Mouse (Mus musculus): ENCODE measurements around the gene AC134908.4.

The AC134908.4 gene

DNA sequence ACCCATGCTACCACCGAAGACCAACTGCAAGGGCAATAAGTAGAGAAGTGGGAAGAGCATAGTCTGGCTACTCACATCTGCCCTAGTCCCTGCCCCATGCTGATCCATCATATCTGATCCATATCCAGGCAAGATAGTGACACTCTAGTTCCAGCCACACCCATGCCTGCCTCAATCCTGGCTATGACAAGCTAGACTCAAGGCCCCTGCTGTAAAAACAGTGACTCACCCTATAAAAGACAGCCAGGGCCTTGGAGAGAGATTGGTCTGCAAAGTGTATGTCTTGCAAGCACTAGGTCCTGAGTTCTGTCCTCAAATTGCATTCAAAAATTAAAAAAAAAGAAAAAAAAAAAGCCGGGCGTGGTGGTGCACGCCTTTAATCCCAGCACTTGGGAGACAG lies 11.0 kb upstream of the AC134908.4 start:
- DNase-seq: no peak

GRCm38 (mm10) chr17:25802825-25803517 lies 7.5 kb upstream of the AC134908.4 start:
- peak; percentile 95 for DNase-seq

DNA sequence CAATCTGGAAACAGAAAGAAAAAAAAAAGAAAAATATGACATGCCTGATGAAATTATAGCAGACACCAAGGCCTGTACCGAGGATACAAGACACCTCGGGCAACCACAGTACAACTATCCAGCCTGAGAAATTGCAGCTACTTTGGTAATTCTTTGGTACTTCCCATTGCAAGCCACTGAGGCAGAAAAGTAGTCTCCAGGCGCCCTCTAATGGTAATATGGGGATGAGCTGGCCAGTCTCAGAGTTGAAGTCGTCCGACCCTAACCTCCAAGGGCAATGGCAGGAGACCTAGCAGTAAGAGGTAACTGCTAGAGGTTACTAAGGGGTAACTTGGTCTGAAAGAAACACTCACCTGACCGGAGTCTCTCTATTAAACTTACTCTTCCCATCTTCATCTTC lies 5.6 kb upstream of the AC134908.4 start:
- DNase-seq: peak; percentile 95

DNA sequence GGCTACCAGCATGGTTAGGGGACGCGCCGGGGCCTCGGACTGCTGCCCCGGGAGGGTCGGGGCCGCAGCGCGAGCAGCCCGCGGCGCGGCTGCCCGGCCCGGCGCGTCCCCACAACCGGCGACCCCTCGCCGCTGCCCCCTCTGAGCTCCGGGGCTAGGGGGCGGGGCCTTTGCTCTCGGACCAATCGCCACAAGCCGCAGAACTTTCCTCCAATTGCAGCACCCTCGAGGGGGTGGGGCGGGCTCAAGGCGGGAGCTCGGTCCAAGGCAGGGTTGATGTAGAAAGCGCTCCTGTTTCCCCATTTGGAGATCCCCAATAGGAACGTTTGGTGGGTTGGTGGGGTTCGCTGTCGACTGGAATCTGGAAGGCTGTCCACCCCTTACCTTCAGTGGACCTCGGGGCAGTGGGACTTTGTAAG lies 1.5 kb upstream of the AC134908.4 start, which contains the start of gene Metrn:
TSS of gene Metrn (minus strand) at position 186 of the 419 bp plus-strand sequence.
- peak; percentile 100 for DNase-seq

DNA sequence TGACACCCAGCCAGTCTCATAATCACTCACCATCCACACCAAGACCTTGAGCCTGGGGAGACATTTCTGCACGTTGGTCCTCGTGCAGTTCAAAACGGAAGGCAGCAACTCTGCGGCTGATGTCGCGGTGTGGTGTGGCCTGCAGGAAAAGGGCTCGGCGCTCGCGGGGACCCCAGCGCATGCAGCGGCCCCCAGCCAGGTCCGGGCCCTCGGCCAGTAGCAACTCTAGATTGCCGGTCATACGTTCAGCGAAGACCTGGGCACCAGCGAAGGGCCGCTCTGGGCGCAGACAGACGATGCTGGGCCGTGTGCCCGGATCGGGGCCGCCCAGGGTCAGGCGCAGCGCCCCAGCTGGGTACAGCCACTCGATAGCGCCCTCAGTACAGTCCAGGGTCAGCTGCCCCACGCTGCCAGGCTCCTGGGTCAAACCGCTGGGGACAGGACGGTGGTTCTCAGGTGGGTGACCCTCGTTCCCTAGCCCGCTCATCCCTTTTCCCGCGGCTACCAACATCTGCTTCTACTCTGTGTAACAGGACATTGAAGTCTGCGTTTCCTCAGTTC lies 832 bp upstream of the AC134908.4 start:
- DNase-seq: peak; percentile 96

DNA sequence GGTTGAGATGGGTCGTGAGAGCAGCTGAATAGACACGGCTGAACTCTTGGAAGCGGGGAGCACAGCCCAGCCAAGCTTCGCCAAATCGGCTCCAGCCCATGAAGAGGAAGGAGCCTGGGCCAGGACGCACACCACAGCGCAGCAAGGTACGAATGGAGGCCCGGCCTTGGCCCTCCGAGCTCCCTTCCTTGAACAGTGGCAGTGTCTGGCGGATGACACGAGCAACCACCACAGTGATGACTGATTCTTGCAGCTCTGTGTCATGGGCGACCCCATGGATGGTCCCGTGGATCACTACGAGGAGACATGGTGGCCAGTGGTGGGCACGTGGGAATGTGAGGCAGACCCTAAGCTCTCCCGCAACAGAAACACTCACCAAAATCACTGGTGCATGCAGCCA lies 461 bp downstream of the AC134908.4 start:
- DNase-seq: peak; percentile 92

DNA sequence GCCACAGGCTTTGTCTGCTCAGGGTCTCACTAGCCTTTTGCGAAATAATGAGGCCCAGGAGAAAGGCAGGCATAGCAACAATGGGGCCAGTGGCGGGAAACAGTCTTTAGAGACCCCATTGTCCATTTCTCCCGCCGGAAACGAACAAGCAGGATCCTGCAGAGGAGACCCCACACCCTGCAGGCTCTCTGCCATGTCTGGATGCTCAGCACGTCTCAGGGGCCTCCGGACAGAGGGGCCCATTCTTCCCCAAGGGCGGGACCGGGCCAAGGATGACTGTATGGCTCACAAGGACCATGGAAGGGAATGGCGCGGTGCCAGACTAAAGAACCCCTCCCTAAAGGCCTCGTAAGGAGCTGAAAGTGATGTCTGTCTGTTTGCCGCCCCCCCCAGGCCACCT lies 1.3 kb downstream of the AC134908.4 start:
- no peak for DNase-seq

DNA sequence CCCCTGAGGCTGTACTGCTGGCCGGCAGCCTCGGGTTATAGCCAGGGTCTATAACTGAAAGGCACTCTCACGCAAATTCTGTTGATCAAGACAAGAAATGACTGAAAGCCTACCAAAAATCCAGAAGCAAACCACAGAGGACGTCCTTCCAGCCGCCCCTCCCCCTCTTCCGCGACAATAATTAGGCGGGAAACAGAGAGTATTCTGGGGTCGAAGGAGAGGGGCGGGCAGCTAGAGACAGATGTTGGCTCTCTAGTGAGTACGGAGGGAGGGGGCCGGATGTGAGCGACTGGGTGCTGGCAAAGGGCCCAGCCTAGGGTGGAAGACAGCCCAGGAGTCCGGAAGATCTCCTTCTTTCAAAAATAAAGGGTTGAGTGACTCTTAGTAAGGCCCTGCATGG lies 2.8 kb downstream of the AC134908.4 start, which contains the start of gene Fam173a:
TSS of gene Fam173a (minus strand) at position 287 of the 400 bp plus-strand sequence.
- DNase-seq: peak; percentile 99

DNA sequence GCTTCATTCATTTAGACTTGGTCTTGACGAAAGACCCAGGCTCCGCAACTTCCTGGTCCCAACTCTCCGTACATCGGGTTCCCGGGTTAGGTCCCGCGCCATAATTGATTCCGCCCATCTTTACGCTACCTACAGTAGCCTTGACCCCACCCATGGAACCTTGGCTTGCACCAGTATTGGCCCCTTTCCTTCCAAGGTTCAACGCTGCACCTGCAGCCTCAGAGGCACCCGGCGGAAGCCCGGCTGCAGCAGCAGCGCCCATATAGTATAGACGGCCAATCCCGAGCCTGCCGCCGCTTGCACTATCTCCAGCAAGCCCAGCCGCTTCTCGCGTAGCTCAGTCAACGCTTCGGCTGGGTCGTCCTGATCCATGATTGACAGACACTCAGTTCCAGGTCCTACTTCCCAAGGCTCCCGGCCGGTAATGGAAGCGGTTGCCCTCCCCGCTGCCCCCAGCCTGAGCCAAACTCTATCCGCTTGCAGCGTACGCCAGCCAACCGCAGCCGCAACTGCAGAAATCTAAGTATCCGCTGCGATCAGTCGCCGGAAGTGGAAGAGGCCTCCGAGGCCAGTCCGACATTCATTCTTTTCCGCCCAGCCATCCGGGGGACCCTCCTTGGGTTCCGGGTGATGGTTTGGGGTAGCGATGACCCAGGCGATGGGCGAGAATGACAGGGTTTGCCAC lies 3.5 kb downstream of the AC134908.4 start:
- peak; percentile 98 for DNase-seq

- DNase-seq: peak; percentile 94
Observed at GRCm38 (mm10) chr17:25791320-25791842, 4.1 kb downstream of the AC134908.4 start.

DNA sequence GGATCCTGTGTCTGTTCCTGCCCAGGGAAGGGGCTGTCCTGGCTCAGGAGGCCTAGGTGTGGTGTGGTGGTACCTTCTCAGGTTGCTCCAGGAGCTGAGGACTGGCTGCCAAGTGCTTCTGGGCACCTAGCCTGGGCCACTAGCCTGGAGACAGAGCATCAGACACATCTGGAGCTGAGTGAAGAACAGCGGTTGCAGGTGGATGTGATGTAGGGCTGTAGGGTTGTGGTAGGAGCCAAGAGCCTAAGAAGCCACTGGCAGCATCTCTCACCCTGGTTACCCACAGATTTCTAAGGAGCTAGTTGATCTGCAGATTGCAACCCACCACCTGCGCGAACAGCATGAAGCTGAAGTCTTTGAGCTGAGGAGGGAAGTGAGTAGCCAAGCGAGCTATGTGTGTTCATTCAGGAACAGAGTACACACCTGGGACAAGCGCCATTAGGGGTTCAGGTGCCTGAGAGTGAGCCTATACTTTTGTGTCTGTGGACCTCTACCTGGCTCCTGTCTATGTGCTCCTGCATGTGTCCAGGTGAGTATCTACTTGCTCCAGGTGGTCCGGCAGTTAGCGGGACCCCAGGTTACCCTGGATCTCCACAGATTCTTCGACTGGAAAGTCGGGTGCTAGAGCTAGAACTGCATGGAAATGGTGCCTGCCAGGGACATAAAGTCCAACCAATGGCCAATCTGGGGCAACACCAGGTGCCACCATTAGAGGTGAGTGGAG lies 8.5 kb downstream of the AC134908.4 start:
- DNase-seq: peak; percentile 90

DNA sequence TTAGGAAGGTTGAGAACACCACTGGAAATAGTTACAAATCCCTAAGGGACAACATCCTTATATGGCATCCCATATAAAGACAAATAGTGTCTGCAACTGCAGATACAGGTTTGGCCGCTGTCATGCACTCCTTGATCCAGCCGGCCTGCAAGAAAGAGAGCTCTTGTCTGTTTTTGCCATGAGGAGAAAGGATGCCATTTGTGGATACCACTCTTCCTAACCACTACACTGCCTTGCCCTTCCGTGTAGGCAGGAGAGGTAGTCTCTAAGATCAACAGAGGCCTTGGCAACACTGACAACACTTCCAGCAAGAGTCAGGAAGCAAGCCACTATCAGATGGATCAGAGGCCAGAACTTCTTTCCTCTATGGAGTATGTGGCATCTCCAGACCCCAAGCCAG lies 9.2 kb downstream of the AC134908.4 start, which contains the start of gene Ccdc78:
TSS of gene Ccdc78 (plus strand) at position 301 of the 400 bp plus-strand sequence.
- no peak for DNase-seq

- peak; percentile 100 for DNase-seq
Observed at GRCm38 (mm10) chr17:25785281-25785745, 10.1 kb downstream of the AC134908.4 start, which contains the start of gene Haghl. Haghl (minus strand) TSS chr17:25785673.

DNA sequence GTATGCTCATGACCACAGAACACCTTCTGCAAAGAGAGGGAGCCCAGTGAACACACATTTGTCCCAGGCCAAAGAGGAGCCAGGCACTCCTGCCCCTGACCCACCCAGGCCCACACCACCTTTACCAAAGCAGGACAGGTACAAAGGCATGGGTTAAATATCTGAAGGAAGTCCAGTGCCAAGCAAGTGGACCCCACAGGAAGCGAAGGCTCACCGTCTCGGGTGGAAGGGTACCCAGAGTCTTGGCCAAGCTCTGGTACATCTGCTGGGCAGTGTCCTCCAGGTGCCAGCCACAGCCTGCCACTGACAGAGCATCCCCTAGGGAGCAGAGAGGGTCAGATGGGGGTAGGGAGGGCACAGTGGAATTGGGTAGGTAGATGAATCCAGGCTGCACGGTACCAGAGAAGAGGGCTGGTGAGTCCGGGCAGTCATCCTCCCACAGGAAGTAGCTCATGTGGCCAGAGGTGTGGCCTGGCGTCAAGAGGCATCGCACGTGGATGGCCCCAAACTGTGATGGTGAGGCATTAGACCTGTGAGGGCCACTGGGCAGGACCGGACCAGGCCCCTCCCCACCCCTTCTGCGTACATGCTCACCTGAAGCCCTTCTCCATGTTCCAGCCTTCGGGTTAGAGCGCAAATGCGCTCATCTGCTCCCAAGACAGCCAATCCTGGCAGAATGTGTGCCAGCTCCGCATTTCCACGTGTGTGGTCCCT lies 11.4 kb downstream of the AC134908.4 start:
- peak; percentile 93 for DNase-seq

- peak; percentile 96 for DNase-seq
Observed at GRCm38 (mm10) chr17:25783086-25783485, 12.4 kb downstream of the AC134908.4 start.

DNA sequence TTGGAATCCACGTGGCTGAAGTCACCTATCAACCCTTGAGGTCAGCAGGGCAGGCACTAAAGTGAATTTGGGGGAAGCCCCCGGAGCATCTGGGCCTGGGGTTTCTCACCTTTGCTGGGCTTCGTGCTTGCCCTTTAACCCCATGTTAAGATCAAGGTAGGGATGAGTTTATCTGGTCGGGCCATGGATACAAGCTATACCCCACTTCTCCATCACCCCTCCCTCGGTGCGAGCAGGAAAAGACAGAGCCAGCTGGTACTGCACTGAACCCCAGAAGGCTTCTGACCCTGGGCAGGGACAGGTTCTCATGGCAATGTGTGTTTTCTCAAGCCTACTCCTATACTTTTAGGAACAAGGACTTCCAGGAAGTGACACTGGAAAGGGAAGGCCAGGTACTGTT lies 14.1 kb downstream of the AC134908.4 start:
- peak; percentile 90 for DNase-seq

GRCm38 (mm10) chr17:25777948-25778347 lies 17.5 kb downstream of the AC134908.4 start:
- DNase-seq: peak; percentile 90

DNA sequence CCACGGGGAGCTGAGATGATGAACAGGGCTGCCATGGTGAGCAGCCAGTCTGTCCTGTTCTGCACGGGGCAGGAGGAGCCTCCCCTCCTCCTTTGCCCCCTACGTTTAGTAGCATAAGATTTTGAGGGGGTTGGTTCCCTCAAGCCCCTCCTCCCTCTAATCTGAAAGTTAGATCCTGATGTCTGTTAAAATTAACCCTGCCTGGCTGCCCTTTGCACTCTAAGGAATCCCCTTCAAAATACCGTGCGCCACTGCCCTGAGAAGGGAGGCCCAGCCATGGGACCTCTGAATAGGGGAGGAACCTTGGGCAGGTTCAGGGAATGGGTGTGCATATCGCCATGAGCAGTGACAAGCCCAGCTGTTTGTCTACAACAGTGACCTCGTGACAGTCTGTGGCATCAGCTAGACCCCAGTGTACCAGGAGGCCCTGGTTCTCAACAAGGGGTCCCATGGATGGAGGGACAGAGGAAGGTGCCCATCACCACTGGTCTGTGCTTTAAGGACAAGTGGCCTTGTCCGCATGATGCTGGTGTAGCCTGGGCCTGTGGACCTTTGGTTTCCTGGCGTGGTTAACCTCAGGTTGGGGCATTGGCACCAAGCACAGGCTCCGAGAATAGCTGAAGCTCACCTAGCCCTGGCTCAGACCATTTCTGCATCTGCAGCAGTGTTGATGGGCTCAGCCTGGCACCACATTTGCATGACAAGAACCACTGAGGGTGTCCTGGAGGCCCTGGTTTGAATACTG lies 20.0 kb downstream of the AC134908.4 start:
- peak; percentile 86 for DNase-seq

DNA sequence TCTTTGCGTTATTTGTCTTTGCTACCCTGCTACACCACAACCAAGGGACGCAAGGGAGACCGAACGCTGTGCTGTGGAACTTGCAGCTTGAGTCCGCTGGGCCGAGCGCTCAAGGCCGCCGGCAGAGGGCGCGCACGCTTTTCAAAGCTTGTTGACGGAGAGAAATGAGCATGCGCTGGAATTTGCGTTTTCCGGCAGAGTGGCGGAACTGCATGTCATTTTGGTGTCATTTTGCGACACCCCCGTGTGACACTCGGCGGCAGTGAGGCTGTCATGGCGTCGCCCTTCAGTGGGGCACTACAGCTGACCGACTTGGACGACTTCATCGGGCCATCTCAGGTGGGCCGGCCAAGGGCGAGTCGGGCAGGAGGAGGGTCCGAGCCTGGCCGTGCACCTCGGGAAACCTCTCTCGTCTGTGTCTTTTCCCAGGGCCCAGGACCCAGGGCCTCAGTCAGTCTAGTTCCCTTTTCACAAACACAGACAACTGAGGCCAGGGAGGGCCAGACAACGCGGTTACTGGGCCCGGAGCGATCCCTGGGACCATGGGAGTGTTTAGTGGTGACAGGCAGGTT lies 21.8 kb downstream of the AC134908.4 start, which contains the start of gene Narfl:
TSS of gene Narfl (plus strand) at position 228 of the 572 bp plus-strand sequence.
- peak; percentile 99 for DNase-seq

GRCm38 (mm10) chr17:25769331-25769730 lies 26.1 kb downstream of the AC134908.4 start:
- DNase-seq: no peak

DNA sequence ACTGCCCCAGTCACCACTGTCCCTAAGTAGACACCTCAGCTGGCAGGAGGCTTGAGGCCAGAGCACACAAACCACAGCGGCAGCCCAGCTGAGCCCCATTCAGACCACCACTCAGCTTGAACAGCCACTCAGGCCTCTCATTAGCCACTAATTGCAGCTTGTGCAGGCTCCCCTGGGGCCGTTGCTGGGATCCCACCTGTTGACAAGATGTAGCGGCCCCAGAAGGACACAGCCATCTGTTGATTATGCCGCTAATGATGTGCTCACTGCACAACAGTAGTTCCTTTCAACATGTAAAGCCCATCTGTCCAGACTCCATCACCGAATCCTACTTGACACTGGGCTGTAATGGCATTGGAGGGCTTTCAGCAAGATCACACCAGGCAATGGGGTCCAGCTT lies 29.6 kb downstream of the AC134908.4 start:
- no peak for DNase-seq
